Mouse (Mus musculus): ENCODE results near the gene Crip3. TPM values are rescaled to one million over a fixed set of nuclear protein-coding genes. Genes with fewer than 3 reads are reported as not detected.

Crip3 gene
- total RNA-seq (2023) = not detected

GRCm38 (mm10) chr17:46428761-46429414 is at the start of gene Crip3:
Gene Crip3, plus strand, starts transcription at chr17:46428926.

GRCm38 (mm10) chr17:46383294-46384060 is 45.2 kb upstream of the Crip3 start, which contains the start of gene Zfp318:
Gene Zfp318, plus strand, starts transcription at chr17:46383731.

GRCm38 (mm10) chr17:46438298-46438873 is 9.7 kb downstream of the Crip3 start, which contains the start of gene Slc22a7:
Gene Slc22a7, minus strand, starts transcription at chr17:46438457.

Other genes starting within 250 kb of the Crip3 start
- gene Polh, start 226.3 kb upstream of the Crip3 start, total RNA-seq (2023) = 13.6 TPM
- gene Xpo5, start 226.1 kb upstream of the Crip3 start, total RNA-seq (2023) = 36.9 TPM
- gene Polr1c, start 180.9 kb upstream of the Crip3 start, total RNA-seq (2023) = 60.4 TPM
- 114 TPM for gene Yipf3, start 180.8 kb upstream of the Crip3 start, total RNA-seq (2023)
- gene Lrrc73, start 175.4 kb upstream of the Crip3 start, total RNA-seq (2023) = 2.2 TPM
- gene Tjap1, start 145.9 kb upstream of the Crip3 start, total RNA-seq (2023) = 55.2 TPM
- gene Dlk2, start 131.5 kb upstream of the Crip3 start, total RNA-seq (2023) = 0.44 TPM
- gene Abcc10, start 100.6 kb upstream of the Crip3 start, total RNA-seq (2023) = 19.1 TPM
- 45.1 TPM for gene Zfp318, start 45.2 kb upstream of the Crip3 start, total RNA-seq (2023)
- not detected for gene Slc22a7, start 9.5 kb downstream of the Crip3 start, total RNA-seq (2023)
- 0.59 TPM for gene Ttbk1, start 58.7 kb downstream of the Crip3 start, total RNA-seq (2023)
- gene Dnph1, start 67.8 kb downstream of the Crip3 start, total RNA-seq (2023) = 0.83 TPM
- 15.0 TPM for gene Cul9, start 117.5 kb downstream of the Crip3 start, total RNA-seq (2023)
- gene Srf, start 127.2 kb downstream of the Crip3 start, total RNA-seq (2023) = 84.8 TPM
- gene Ptk7, start 200.6 kb downstream of the Crip3 start, total RNA-seq (2023) = 0.21 TPM
- gene Klc4, start 217.1 kb downstream of the Crip3 start, total RNA-seq (2023) = 14.8 TPM
- gene Mrpl2, start 217.3 kb downstream of the Crip3 start, total RNA-seq (2023) = 32.0 TPM
- 5.6 TPM for gene Cul7, start 221.4 kb downstream of the Crip3 start, total RNA-seq (2023)
- 29.7 TPM for gene Rrp36, start 245.4 kb downstream of the Crip3 start, total RNA-seq (2023)
- gene Mea1, start 249.9 kb downstream of the Crip3 start, total RNA-seq (2023) = 49.4 TPM

Data from CD4-positive naive resting alpha-beta T cell, adult 57 days (primary cell).